In the genomic region with DNA sequence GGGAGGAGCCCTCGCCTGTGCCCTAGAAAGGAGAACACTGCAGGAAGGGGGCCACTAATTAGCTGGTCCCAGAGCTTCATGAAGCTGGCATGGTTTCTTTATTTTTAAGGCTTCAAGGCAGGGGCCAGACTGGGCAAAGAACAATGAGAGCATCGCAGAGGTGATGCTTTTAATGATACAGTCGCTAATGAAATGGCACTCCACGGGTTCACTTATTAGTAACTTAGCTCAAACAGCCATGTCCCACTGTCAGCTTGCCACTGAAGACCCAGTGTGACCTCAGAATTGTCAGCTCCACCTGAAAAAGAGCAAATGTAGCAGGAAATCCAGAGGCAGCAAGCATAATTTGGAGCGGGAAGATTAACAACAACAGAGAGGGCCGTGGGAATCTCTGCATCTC, we compare ENCODE assay signal across 26 mouse cellular contexts.
"Had no signal": no experiment of that assay in that cellular context is flagged by ENCODE, and none has a peak within 500 bp of the region (broad histone marks: within the 10 kb centered on the region; RNA-seq: fewer than 3 reads in every experiment).

No protein-coding gene starts in this region.

- H3K4me2 ChIP-seq: heart, embryonic 12.5 days; hindbrain, embryonic 12.5 days; hindbrain, embryonic 14.5 days; intestine, embryonic 15.5 days; limb, embryonic 13.5 days; limb, embryonic 15.5 days had no signal

- ATAC-seq: hindbrain, embryonic 16.5 days; inflammation-experienced regulatory T-cells, adult 6 months; intestine, embryonic 15.5 days; intestine, postnatal 0 days had no signal

- H3K4me3 ChIP-seq: gastrocnemius, adult 2 months; heart, embryonic 10.5 days; heart, embryonic 12.5 days; hindbrain, embryonic 10.5 days; hindbrain, embryonic 12.5 days; intestine, embryonic 15.5 days; layer of hippocampus, adult 2 months; limb, embryonic 13.5 days; limb, embryonic 15.5 days had no signal

- H3K9me3 ChIP-seq: heart, embryonic 10.5 days; heart, embryonic 12.5 days; hindbrain, embryonic 10.5 days; hindbrain, embryonic 12.5 days; intestine, embryonic 15.5 days; limb, embryonic 13.5 days; limb, embryonic 15.5 days had no signal

- H3K36me3 ChIP-seq: heart, embryonic 10.5 days; heart, embryonic 12.5 days; hindbrain, embryonic 10.5 days; hindbrain, embryonic 12.5 days; intestine, embryonic 15.5 days; limb, embryonic 13.5 days; limb, embryonic 15.5 days had no signal

- H3K27me3 ChIP-seq: heart, embryonic 12.5 days; hindbrain, embryonic 12.5 days; intestine, embryonic 15.5 days; limb, embryonic 13.5 days; limb, embryonic 15.5 days had no signal

- H3K4me1 ChIP-seq: heart, embryonic 10.5 days; heart, embryonic 12.5 days; hindbrain, embryonic 12.5 days; intestine, embryonic 15.5 days; limb, embryonic 13.5 days; limb, embryonic 15.5 days had no signal

- H3K9ac ChIP-seq: heart, embryonic 12.5 days; hindbrain, embryonic 12.5 days; hindbrain, embryonic 14.5 days; intestine, embryonic 15.5 days; limb, embryonic 13.5 days; limb, embryonic 15.5 days had no signal

- DNase-seq: gastrocnemius, adult 2 months; gastrocnemius, postnatal 10 days; gastrocnemius, postnatal 25 days; heart, adult 18-20 months; heart, postnatal 10 days; heart, postnatal 4 days; kidney, adult 18-20 months; kidney, adult 8-10 months; kidney, postnatal 10 days; kidney, postnatal 25 days; kidney, postnatal 4 days; layer of hippocampus, adult 9-11 months; layer of hippocampus, postnatal 36 days; left cerebral cortex, postnatal 4 days had no signal

- H3K27ac ChIP-seq: gastrocnemius, adult 2 months; heart, embryonic 10.5 days; hindbrain, embryonic 10.5 days; hindbrain, embryonic 12.5 days; hindbrain, embryonic 14.5 days; intestine, embryonic 15.5 days; layer of hippocampus, adult 2 months; limb, embryonic 13.5 days; limb, embryonic 15.5 days had no signal
